Mouse (Mus musculus) ES-CJ7 (cell line): ENCODE results near the gene Adra2b.

Source experiments
- DNase-seq: peaks from one replicate; pipeline ENCODE4 v3.0.0; 2011; ENCODE audit warnings: low read depth, low spot score

Adra2b gene

GRCm38 (mm10) chr2:127379250-127379649 lies 16.2 kb downstream of the Adra2b start:
- DNase-seq: no peak

DNA sequence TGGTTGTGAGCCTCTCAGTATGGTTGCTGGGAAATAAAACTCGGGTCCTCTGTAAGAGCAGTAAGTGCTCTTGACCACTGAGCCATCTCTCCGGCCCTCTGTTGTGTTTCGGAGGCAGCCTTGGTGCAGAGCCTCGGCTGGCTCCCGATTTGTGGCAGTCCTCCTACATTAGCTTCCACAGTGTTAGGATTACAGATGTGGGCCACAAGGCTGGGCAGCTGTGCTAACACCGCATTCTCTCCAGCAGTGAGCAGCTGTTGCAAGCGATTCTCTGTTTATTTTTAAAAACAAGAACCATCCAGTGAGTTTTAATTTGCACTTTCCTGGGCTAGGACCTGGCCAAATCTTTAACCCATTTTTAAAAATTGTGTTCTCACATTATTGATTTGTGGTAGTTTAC lies 20.9 kb downstream of the Adra2b start:
- DNase-seq: no peak

DNA sequence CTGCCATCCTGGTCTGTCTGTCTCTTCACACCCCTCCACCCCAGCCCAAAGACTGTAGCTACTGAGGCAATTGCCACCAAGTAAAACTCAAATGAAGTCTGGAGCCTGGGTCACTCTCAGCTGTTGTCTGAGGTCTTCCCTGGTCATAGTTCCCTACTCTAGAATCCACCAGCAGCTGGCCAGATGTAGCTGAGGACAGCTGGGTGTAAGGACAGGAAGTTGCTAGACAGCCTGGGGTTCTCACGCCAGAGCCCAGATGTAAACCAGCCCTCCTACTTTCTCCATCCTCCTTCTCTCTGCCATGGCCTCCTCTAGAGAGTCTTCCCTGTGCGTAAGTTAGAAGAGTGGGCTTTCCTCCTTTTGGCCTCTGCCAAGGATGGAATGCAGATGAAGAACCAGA lies 24.5 kb downstream of the Adra2b start:
- no peak for DNase-seq

DNA sequence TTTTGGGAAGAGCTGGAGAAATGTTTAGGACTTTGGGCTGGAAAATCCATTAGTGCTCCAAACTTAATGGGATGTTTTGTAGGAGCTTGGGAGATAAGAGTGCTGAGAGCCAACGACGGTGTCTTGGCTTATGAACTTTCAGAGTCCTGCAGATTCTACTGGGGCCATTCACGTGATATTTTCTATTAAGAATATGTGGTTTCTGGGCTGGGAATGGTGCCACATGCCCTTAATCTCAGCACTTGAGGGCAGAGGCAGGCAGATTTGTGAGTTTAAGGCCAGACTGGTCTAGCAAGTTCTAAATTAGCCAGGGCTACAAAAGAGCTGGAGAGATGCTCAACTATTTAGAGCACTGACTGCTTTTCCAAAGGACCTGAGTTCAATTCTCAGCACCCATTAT lies 27.3 kb downstream of the Adra2b start:
- DNase-seq: no peak

DNA sequence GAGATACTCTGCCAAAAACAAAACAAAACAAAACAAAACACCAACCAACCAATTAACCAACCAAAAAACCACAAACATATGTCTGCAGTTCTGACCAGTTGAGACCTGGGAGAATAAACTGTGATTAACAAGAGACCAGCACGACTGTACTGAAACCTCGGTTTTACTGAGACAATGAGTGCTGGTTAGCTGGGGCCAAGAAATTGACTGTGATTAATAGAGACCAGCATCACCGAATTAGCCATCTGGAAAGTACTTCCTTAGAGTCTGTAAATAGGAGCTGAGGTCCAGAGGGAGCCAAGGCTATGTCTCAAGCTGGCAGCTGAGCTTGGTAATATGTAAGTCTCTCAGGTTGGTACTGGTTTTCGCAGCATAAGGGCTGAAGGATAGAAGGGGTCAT lies 27.8 kb downstream of the Adra2b start:
- DNase-seq: no peak

DNA sequence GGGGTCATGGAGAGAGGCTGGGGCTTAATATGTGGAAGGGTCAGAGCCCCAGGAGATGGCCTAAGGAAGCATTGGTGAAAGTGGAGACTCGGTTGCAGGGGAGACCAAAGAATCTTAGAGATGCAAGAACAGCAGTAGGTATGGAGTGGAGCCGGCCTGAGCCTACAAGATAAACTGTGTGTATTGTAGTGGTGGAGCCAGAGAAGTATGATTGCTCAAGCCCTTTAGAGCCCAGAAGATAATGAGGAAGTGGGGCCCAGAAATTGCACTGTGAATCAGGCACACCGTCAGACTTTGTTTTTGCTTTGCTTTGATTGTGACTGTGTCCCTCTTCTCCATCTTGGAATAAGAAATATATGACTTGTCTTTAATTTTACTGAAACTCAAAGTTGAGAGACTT lies 28.3 kb downstream of the Adra2b start:
- no peak for DNase-seq

DNA sequence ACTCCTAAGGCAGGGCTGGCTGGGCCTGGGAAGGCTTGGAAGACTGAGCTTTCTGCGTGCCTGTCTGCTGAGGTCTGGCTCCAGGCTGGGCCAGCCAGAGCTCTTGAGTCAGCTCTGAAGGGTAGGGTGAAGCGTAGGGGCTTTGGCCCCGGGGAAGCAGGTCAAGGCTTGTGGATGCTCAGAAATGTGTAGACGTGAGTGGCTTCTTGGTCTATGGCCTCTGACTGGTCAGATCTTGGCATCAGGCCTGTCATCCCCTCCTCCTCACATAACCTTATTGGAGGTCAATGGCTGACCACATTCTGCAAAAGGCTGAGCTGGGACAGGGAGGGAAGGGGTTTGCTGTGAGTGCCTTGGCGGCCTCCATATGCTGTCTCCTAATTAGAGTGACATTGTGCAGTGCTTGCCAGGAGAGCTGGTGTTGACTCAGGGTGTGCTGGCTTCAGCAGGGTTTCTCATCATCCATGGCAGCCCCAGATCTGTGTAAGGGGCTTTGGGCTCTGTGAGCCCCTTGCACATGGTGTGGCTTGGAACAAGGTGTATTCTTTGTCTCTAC lies 31.7 kb downstream of the Adra2b start:
- no peak for DNase-seq

DNA sequence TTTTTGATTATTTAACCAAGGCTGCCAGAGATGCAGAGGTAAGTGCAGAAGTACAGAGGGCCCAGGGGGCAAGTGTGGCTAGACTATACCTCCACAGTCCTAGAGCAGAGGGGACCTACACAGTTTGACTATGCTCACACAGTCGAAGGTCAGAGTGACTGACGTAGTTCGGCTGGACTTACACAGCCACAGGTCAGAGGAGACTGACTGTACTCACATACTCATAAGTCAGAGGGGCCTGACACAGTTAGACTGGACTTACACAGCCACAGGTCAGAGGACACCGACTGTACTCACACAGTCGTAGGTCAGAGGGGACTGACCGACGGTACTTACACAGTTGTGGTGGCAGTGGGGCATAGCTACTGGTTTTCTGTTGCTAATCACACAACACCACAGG lies 35.7 kb downstream of the Adra2b start:
- DNase-seq: no peak

DNA sequence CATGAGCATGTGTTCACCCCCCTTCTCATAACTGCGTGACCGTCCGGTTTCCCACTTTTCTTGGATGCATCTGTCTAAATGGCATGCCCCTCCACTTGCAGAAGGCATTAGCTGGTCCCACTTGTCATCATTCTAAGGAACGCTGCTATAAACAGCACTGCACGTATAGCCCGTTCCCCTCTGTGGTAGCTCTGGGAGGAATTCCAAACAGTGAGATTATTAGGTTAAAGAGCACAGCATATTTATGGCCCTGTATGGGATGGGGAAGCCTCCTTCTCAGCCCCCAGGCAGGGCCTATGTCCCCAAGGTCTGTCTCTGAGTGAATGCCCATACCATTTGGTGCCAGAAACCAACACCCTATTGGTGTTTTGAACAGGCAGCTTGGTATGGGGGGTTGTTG lies 48.1 kb downstream of the Adra2b start:
- no peak for DNase-seq

DNA sequence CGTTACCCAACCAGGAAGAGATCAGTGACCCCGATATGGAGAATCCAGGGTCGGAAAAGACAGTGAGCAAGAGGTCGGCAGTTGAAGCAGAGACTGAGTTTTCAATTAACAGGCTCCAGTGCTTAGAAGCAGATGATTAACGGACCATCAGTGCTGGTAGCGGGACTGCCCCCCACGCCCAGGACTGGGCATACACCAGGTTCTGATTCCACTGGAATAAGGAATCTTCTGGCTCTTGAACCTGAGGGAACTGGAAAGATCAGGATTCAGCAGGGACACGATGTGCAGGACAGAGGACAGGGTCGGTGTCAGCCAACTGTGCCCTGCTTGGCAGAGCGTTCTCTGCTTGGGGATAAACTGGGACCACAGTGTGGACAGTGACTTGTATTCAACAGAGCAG lies 52.8 kb downstream of the Adra2b start:
- no peak for DNase-seq

DNA sequence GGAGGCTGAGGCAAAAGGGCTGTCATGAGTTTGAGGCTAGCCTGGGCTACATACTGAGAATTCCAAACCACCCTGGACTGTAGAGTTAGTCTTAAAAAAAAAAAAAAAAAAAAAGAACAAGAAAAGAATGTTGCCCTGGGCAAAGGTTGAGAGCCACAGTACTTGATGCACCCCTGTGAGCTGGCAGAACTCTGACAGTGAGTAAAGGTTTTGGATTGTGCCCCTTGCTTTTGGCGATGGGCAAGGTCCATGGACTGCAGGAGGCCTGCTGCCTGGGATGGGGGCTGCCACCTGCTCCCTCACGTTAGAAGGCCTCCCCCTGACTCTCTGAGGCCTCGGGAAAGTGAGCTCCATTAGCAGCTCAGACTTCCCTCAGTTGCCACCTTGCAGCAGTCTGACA lies 53.7 kb downstream of the Adra2b start:
- no peak for DNase-seq
